Mouse (Mus musculus) forebrain, embryonic 13.5 days (tissue): ENCODE results near the gene Zfp768. TPM values are rescaled to one million over a fixed set of nuclear protein-coding genes. Genes with fewer than 3 reads are reported as not detected.

Experiments
- polyA plus RNA-seq: library from polyadenylated mRNA; unstranded; fragments of >200 nt; fragmentation: Nextera tagmentation; extraction: Ambion mirVana; gene quantifications from 2 replicates; pipeline ENCODE4 v1.2.1, GENCODE M21; 2015

Zfp768 gene
- polyA plus RNA-seq, 1 experiment from 2014 or later: 11.8 TPM

Other genes with a start within 250 kb of the Zfp768 start
- gene Qprt, start 223.4 kb downstream of the Zfp768 start, polyA plus RNA-seq: 0.67 and 0.96 TPM in 2 replicates
- 0.08 TPM in 1 of 2 replicates, not detected in the other for gene Spn, start 207.8 kb downstream of the Zfp768 start, polyA plus RNA-seq
- gene Cd2bp2, start 149.5 kb downstream of the Zfp768 start, polyA plus RNA-seq: 89.0 and 98.7 TPM in 2 replicates
- gene Tbc1d10b, start 137.1 kb downstream of the Zfp768 start, polyA plus RNA-seq: 24.9 and 27.3 TPM in 2 replicates
- gene Mylpf, start 136.7 kb downstream of the Zfp768 start, polyA plus RNA-seq: 9.0 and 9.8 TPM in 2 replicates
- 68.9 and 73.1 TPM in 2 replicates for gene Zfp553, start 112.5 kb downstream of the Zfp768 start, polyA plus RNA-seq
- 31.8 and 33.4 TPM in 2 replicates for gene Sept1, start 112.5 kb downstream of the Zfp768 start, polyA plus RNA-seq
- 53.9 and 54.2 TPM in 2 replicates for gene Zfp771, start 101.3 kb downstream of the Zfp768 start, polyA plus RNA-seq
- 224 and 229 TPM in 2 replicates for gene Dctpp1, start 84.9 kb downstream of the Zfp768 start, polyA plus RNA-seq
- gene Sephs2, start 71.5 kb downstream of the Zfp768 start, polyA plus RNA-seq: 51.1 and 53.2 TPM in 2 replicates
- 0.19 and 0.26 TPM in 2 replicates for gene Itgal, start 49.3 kb downstream of the Zfp768 start, polyA plus RNA-seq
- 6.4 and 8.6 TPM in 2 replicates for gene Zfp747, start 30.5 kb upstream of the Zfp768 start, polyA plus RNA-seq
- 5.3 and 5.5 TPM in 2 replicates for gene 9130019O22Rik, start 41.6 kb upstream of the Zfp768 start, polyA plus RNA-seq
- gene E430018J23Rik, start 48.0 kb upstream of the Zfp768 start, polyA plus RNA-seq: 6.0 and 7.2 TPM in 2 replicates
- gene Zfp764, start 61.2 kb upstream of the Zfp768 start, polyA plus RNA-seq: 4.3 and 5.4 TPM in 2 replicates
- 30.3 and 36.2 TPM in 2 replicates for gene Zfp688, start 76.5 kb upstream of the Zfp768 start, polyA plus RNA-seq
- gene Zfp689, start 103.6 kb upstream of the Zfp768 start, polyA plus RNA-seq: 16.6 and 17.4 TPM in 2 replicates
- 49.6 and 51.0 TPM in 2 replicates for gene Prr14, start 114.0 kb upstream of the Zfp768 start, polyA plus RNA-seq
- 11.2 and 11.9 TPM in 2 replicates for gene Fbrs, start 133.6 kb upstream of the Zfp768 start, polyA plus RNA-seq
- gene Srcap, start 166.4 kb upstream of the Zfp768 start, polyA plus RNA-seq: 50.3 and 55.2 TPM in 2 replicates
- 19.5 and 21.2 TPM in 2 replicates for gene Gm42715, start 174.0 kb upstream of the Zfp768 start, polyA plus RNA-seq
- 5.0 and 5.7 TPM in 2 replicates for gene Tmem265, start 215.8 kb upstream of the Zfp768 start, polyA plus RNA-seq
- gene Phkg2, start 227.8 kb upstream of the Zfp768 start, polyA plus RNA-seq: 58.6 and 63.4 TPM in 2 replicates
- 13.8 and 15.6 TPM in 2 replicates for gene Ccdc189, start 243.0 kb upstream of the Zfp768 start, polyA plus RNA-seq
- gene Rnf40, start 243.2 kb upstream of the Zfp768 start, polyA plus RNA-seq: 43.1 and 51.9 TPM in 2 replicates